Mouse (Mus musculus): ENCODE results near the gene Pigq. TPM values are rescaled to one million over a fixed set of nuclear protein-coding genes. Genes with fewer than 3 reads are reported as not detected.
A peak's percentile ranks its signal among the peaks of the same experiment; 100 is the strongest.

Pigq gene
- total and polyA plus RNA-seq, 2 experiments from 2014 or later, result 47.2 to 67.9 TPM

DNA sequence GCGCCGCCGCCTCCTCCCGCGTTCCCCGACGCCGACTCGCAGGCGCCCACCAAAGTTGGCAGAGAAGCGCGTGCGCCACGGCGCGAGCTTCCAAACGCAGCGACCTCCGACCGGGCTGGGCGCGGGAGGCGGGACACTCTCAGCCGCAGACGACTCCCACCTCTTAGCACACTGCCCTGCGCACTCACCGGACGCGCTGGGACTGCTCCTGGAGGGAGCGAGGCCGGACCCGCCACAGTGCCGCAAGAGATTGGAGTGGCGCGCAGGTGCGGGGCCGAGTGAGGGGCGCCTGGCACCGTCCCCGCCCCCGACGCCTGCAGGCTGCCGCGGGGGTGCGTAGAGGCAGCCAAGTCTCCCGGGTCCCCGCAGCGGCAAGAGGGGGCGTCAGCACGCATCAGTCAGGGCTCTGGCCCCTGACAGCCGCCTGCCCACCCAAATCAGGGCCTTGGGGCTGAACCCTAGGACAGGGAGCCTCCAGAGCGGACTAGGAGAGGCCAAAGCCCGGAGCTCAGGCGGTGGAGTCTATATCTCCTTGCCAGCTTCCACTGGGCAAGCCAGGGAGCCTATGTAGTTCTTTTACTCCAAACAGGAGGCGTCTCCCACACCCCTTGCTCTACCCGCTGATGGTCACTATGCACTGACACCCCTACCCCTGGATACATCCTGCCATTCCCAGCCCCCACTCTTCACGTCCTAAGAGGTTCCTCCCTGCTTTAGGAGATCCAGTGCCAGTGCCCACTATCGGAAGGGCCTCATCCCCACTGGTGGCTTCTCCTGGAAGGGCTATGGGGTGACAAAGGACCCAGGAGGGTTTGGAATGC lies 7.3 kb upstream of the Pigq start, which contains the start of gene A930017K11Rik:
Gene A930017K11Rik (minus strand): TSS at position 763 of the 821 bp plus-strand sequence.
- Histone ChIP-seq H3K4me1 (ENCODE audit: control insufficient read depth, insufficient read depth) (no peaks in the 10 kb centered on the region), H3K9me3 (replicated peaks; ENCODE audit: control insufficient read depth, low read length) (no peaks in the 10 kb centered on the region), H3K9ac (replicated peaks; ENCODE audit: low read depth, low read length) (no peak within 1 kb of the TSS), H3K4me3 (ENCODE audit: low read depth, low read length) (peak within 1 kb of the TSS; percentile 37), H3K36me3 (replicated peaks; ENCODE audit: control insufficient read depth, insufficient read depth, low read length) (no peaks in the 10 kb centered on the region), H3K27me3 (ENCODE audit: control insufficient read depth, insufficient read depth, low read length) (peaks cover 39% of the 10 kb centered on the region), H3K4me2 (ENCODE audit: low read depth, low read length) (peak within 1 kb of the TSS; percentile 65), H3K27ac (ENCODE audit: low read depth) (no peak within 1 kb of the TSS)
- 1% methylated on average over 54 of the region's 58 CpGs for WGBS
- ATAC-seq (ENCODE audit: insufficient read depth, low read depth) (no peak), DNase-seq (ENCODE audit: low spot score) (no peak)
- TF ChIP-seq EP300 (IDR thresholded peaks at IDR 0.05; ENCODE audit: low read depth) (no peak), CTCF (IDR thresholded peaks at IDR 0.05; ENCODE audit: low read depth) (no peak)

DNA sequence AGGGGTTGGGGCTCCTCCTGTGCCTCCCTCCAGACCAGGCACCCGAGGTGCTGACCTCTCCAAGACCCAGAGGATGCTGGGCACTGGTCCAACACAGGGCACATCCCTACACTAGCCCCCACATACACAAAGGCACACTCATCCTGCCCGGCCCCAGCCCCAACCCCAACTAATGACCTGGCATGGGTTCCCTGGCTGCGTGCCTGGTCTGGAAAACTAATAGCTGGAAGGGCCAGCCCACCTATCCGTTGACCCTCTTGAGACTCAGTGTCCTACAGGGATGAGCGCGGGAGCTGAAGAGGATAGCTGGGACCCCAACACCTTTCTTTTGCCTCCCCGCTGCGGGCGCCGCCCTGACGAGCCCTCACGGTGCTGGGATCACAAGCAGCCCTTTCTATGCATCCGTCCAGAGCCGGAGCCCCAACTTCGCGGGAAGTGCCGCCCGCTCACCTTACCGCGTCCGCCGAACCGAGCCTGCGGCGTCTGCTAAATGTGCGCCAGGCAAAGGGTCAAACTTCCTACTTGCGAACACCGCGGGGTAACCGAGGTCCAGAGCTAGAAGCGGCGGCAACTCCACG lies 6.6 kb upstream of the Pigq start:
- H3K27ac ChIP-seq (ENCODE audit: low read depth), result no peak overlapping the region
- no peaks in the 10 kb centered on the region for H3K9me3 ChIP-seq (replicated peaks; ENCODE audit: control insufficient read depth, low read length)
- WGBS, result under 1% methylated on average over 33 of the region's 33 CpGs
- H3K4me3 ChIP-seq (ENCODE audit: low read depth, low read length), result peak overlapping the region; percentile 37
- TF ChIP-seq CTCF (IDR thresholded peaks at IDR 0.05; ENCODE audit: low read depth) (no peak), EP300 (IDR thresholded peaks at IDR 0.05; ENCODE audit: low read depth) (no peak)
- H3K4me1 ChIP-seq (ENCODE audit: control insufficient read depth, insufficient read depth), result no peaks in the 10 kb centered on the region
- ATAC-seq (ENCODE audit: insufficient read depth, low read depth) (no peak), DNase-seq (ENCODE audit: low spot score) (no peak)
- peak overlapping the region; percentile 65 for H3K4me2 ChIP-seq (ENCODE audit: low read depth, low read length)
- peaks cover 39% of the 10 kb centered on the region for H3K27me3 ChIP-seq (ENCODE audit: control insufficient read depth, insufficient read depth, low read length)
- no peak overlapping the region for H3K9ac ChIP-seq (replicated peaks; ENCODE audit: low read depth, low read length)
- H3K36me3 ChIP-seq (replicated peaks; ENCODE audit: control insufficient read depth, insufficient read depth, low read length), result no peaks in the 10 kb centered on the region

DNA sequence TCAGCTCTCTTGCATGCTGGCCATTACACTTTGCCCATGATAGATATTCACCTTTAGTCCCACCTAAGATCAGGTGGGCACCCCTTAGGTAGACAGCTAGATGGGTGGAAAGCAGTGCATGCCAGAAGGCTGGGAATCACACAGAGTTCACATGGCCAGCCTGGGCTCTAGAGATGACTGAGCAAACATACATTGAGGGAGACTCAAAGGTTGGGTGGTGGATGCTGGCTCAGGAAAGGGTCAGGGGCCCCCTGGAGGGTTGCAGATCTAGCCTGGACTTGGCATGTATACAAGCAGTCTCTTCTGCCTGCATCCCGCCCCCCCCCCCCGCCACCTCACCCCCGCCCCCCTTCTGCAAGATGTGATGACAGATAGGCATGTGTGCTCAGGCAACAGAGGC lies 6.0 kb upstream of the Pigq start:
- H3K4me2 ChIP-seq (ENCODE audit: low read depth, low read length), result no peak overlapping the region
- H3K27me3 ChIP-seq (ENCODE audit: control insufficient read depth, insufficient read depth, low read length), result peaks cover 39% of the 10 kb centered on the region
- no peak overlapping the region for H3K27ac ChIP-seq (ENCODE audit: low read depth)
- H3K9me3 ChIP-seq (replicated peaks; ENCODE audit: control insufficient read depth, low read length), result no peaks in the 10 kb centered on the region
- ATAC-seq (ENCODE audit: insufficient read depth, low read depth) (no peak), DNase-seq (ENCODE audit: low spot score) (no peak)
- no peaks in the 10 kb centered on the region for H3K36me3 ChIP-seq (replicated peaks; ENCODE audit: control insufficient read depth, insufficient read depth, low read length)
- no peak overlapping the region for H3K4me3 ChIP-seq (ENCODE audit: low read depth, low read length)
- no peak for TF ChIP-seq EP300 (IDR thresholded peaks at IDR 0.05; ENCODE audit: low read depth)
- TF ChIP-seq CTCF (IDR thresholded peaks at IDR 0.05; ENCODE audit: low read depth), result no peak
- WGBS, result 0% methylated on average over 1 of the region's 3 CpGs
- no peak overlapping the region for H3K9ac ChIP-seq (replicated peaks; ENCODE audit: low read depth, low read length)
- no peaks in the 10 kb centered on the region for H3K4me1 ChIP-seq (ENCODE audit: control insufficient read depth, insufficient read depth)

DNA sequence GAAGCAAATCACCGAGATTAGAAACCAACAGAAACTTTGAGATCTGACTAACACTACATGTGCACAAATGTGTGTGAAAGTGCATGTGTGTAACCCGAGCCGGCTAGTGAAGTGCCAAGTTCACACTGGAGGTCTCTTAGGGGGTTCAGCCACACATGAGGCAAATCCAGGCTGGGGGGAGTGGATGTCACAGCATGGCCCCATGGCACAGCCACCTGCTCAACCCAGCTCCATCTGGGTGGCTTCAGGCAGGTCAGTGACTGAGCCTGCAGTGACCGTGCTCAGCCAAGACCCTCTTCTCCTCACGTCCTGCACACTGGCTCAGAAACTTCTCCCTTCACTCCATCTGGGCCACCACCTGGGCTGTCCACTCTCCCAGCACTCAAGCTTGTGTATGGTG lies 5.2 kb upstream of the Pigq start:
- no peak for TF ChIP-seq CTCF (IDR thresholded peaks at IDR 0.05; ENCODE audit: low read depth)
- DNase-seq (ENCODE audit: low spot score), result no peak
- Histone ChIP-seq H3K4me1 (ENCODE audit: control insufficient read depth, insufficient read depth) (no peaks in the 10 kb centered on the region), H3K27ac (ENCODE audit: low read depth) (no peak overlapping the region), H3K4me3 (ENCODE audit: low read depth, low read length) (no peak overlapping the region), H3K9me3 (replicated peaks; ENCODE audit: control insufficient read depth, low read length) (no peaks in the 10 kb centered on the region), H3K4me2 (ENCODE audit: low read depth, low read length) (no peak overlapping the region), H3K36me3 (replicated peaks; ENCODE audit: control insufficient read depth, insufficient read depth, low read length) (no peaks in the 10 kb centered on the region), H3K27me3 (ENCODE audit: control insufficient read depth, insufficient read depth, low read length) (peaks cover 39% of the 10 kb centered on the region), H3K9ac (replicated peaks; ENCODE audit: low read depth, low read length) (no peak overlapping the region)
- no peak for ATAC-seq (ENCODE audit: insufficient read depth, low read depth)
- WGBS, result 63% methylated on average over 5 of the region's 5 CpGs

DNA sequence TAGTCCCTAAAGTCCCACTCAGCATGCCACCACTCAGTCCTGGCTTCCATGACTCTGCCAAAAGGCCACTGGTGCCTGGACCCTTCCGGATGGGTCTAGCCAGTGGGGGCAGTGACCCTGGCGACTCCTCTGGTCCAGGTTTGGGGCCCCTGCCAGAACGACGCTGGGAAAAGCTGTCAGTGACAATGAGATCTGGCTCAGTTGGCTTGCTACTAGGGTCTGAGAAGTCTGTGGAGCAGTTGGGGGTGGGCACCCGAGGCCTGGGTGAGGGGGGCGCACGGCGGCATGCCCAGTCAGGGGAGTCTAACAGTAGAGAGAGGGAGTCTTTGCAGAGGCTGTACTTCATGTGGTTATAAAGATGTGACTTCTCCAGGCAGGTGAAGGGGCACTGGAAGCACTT lies 3.3 kb upstream of the Pigq start:
- no peaks in the 10 kb centered on the region for H3K4me1 ChIP-seq (ENCODE audit: control insufficient read depth, insufficient read depth)
- ATAC-seq (ENCODE audit: insufficient read depth, low read depth) (no peak), DNase-seq (ENCODE audit: low spot score) (no peak)
- no peak overlapping the region for H3K4me3 ChIP-seq (ENCODE audit: low read depth, low read length)
- no peak overlapping the region for H3K27ac ChIP-seq (ENCODE audit: low read depth)
- WGBS, result 69% methylated on average over 8 of the region's 8 CpGs
- TF ChIP-seq CTCF (IDR thresholded peaks at IDR 0.05; ENCODE audit: low read depth), result no peak
- no peak for TF ChIP-seq EP300 (IDR thresholded peaks at IDR 0.05; ENCODE audit: low read depth)
- H3K4me2 ChIP-seq (ENCODE audit: low read depth, low read length), result no peak overlapping the region
- no peak overlapping the region for H3K9ac ChIP-seq (replicated peaks; ENCODE audit: low read depth, low read length)
- no peaks in the 10 kb centered on the region for H3K9me3 ChIP-seq (replicated peaks; ENCODE audit: control insufficient read depth, low read length)
- no peaks in the 10 kb centered on the region for H3K36me3 ChIP-seq (replicated peaks; ENCODE audit: control insufficient read depth, insufficient read depth, low read length)
- peaks cover 34% of the 10 kb centered on the region for H3K27me3 ChIP-seq (ENCODE audit: control insufficient read depth, insufficient read depth, low read length)
